Mouse (Mus musculus): ENCODE data around the gene Rinl.

- no peak for TF ChIP-seq POLR2A (IDR thresholded peaks at IDR 0.05; ENCODE audit: low read depth, low read length)
- no peak for TF ChIP-seq CTCF (conservative IDR thresholded peaks at IDR 0.05; ENCODE audit: insufficient read depth, insufficient read length, low read depth, low read length)
Observed at GRCm38 (mm10) chr7:28836936-28837335, 48.2 kb downstream of the Rinl start.
